Mouse (Mus musculus) liver, adult 2 months (tissue): ENCODE data around the gene Gm45713. TPM values are rescaled to one million over a fixed set of nuclear protein-coding genes. Genes with fewer than 3 reads are reported as not detected.
A peak's percentile ranks its signal among the peaks of the same experiment; 100 is the strongest.

Experiments used
- DNase-seq: peaks from one replicate; pipeline ENCODE4 v3.0.0-alpha.2; 2011; ENCODE audit warnings: low read depth, low spot score; ENCODE audit errors: extremely low read depth
- H3K27ac ChIP-seq: fragments of 200-500 bp; replicated peaks from 2 replicates; pipeline ENCODE4 v1.5.1; 2012; ENCODE audit warnings: low read depth, mild to moderate bottlenecking, control low read depth, inconsistent platforms, low read length; ENCODE audit not compliant: insufficient read depth
- H3K27me3 ChIP-seq: fragments of 200-500 bp; 2 replicates; pipeline ENCODE4 v1.6.1; 2012; ENCODE audit warnings: mild to moderate bottlenecking, moderate library complexity, low read length, inconsistent platforms; ENCODE audit not compliant: control insufficient read depth, insufficient read depth
- H3K36me3 ChIP-seq: fragments of 200-500 bp; 2 replicates; pipeline ENCODE4 v1.6.1; 2012; ENCODE audit warnings: low read length, inconsistent platforms; ENCODE audit not compliant: control insufficient read depth, insufficient read depth
- H3K4me1 ChIP-seq: fragments of 200-500 bp; 2 replicates; pipeline ENCODE4 v1.6.1; 2011; ENCODE audit warnings: low read length; ENCODE audit not compliant: control insufficient read depth, insufficient read depth
- H3K4me3 ChIP-seq: fragments of 200-500 bp; 2 replicates; pipeline ENCODE4 v1.5.1; 2011; ENCODE audit warnings: low read depth, mild to moderate bottlenecking, control low read depth, low read length, moderate library complexity; ENCODE audit not compliant: insufficient read depth
- H3K79me2 ChIP-seq: fragments of 200-500 bp; 2 replicates; pipeline ENCODE4 v1.6.1; 2012; ENCODE audit warnings: inconsistent platforms, mild to moderate bottlenecking, low read length, moderate library complexity; ENCODE audit not compliant: control insufficient read depth, insufficient read depth
- H3K9ac ChIP-seq: fragments of 200-500 bp; 2 replicates; pipeline ENCODE4 v1.6.1; 2012; ENCODE audit warnings: low read depth, mild to moderate bottlenecking, control low read depth, inconsistent platforms, low read length
- CTCF ChIP-seq: fragments of 200-500 bp; IDR thresholded peaks from 2 replicates; pipeline ENCODE4 v1.5.1; 2011; ENCODE audit warnings: low read depth, low read length, control low read depth
- POLR2A ChIP-seq: fragments of 200-500 bp; IDR thresholded peaks from 2 replicates; pipeline ENCODE4 v1.6.1; 2011; ENCODE audit warnings: low read length, control low read depth; ENCODE audit not compliant: insufficient read depth; ENCODE audit errors: extremely low read depth
- WGBS: fragments of 180-500 bp; shearing (Covaris S2); methylation state at CpG from one replicate; pipeline ENCODE4 v1.1.7; 2018; 5-methylcytosine and 5-hydroxymethylcytosine counted together
- polyA plus RNA-seq: library from polyadenylated mRNA; depleted of rRNA; stranded (reverse); fragments of >200 nt; gene quantifications from 2 replicates; pipeline ENCODE4 v1.2.3, GENCODE M21; 2012
- total RNA-seq: library from RNA; depleted of rRNA; stranded (reverse); fragments of >200 nt; gene quantifications from 2 replicates; pipeline ENCODE4 v1.2.3, GENCODE M21; 2014

Gm45713 gene
- total and polyA plus RNA-seq, 2 experiments, result not detected

DNA sequence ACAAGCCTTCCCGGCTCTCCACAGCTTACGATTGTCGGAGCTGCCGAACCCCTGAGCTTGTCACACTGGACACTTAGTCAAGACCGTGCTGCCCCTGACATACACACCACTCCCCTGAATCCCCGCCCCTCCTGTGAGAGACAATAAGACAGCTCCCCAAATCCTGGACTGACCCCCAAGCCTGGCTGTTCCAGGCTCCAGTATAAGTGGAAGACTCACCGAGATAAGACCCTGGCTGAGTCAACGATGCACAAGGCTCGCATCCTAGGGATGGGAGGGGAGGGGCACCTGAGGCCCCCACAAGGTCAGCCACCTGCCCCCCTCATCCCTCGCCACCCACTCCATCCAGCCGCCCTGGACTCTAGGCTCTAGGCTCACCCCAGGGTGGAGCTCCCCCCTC is 4.2 kb downstream of the Gm45713 start:
- Histone ChIP-seq H3K4me3 (no peak overlapping the region), H3K36me3 (peaks cover 5% of the 10 kb centered on the region; the same call in 1 of the 2 replicates), H3K79me2 (peaks cover 11% of the 10 kb centered on the region; the same call in 1 of the 2 replicates), H3K27ac (peak overlapping the region; percentile 52), H3K9ac (0 out of 2 replicates have a peak overlapping the region, but pooled peaks have one; percentile 6), H3K27me3 (no peaks in the 10 kb centered on the region), H3K4me1 (peaks cover 26% of the 10 kb centered on the region)
- TF ChIP-seq POLR2A (no peak), CTCF (no peak)
- WGBS, result 83% methylated on average over 11 of the region's 11 CpGs
- DNase-seq, result no peak

GRCm38 (mm10) chr7:45129776-45130512 is 6.1 kb downstream of the Gm45713 start:
- Histone ChIP-seq H3K4me3 (no peak overlapping the region), H3K9ac (peak overlapping the region; percentile 30), H3K27ac (peak overlapping the region; percentile 90), H3K79me2 (peaks cover 11% of the 10 kb centered on the region; the same call in 1 of the 2 replicates), H3K27me3 (no peaks in the 10 kb centered on the region), H3K4me1 (peaks cover 31% of the 10 kb centered on the region), H3K36me3 (peaks cover 18% of the 10 kb centered on the region; the same call in 1 of the 2 replicates)
- WGBS, result 51% methylated on average over 15 of the region's 15 CpGs
- no peak for DNase-seq
- TF ChIP-seq POLR2A (no peak), CTCF (no peak)

DNA sequence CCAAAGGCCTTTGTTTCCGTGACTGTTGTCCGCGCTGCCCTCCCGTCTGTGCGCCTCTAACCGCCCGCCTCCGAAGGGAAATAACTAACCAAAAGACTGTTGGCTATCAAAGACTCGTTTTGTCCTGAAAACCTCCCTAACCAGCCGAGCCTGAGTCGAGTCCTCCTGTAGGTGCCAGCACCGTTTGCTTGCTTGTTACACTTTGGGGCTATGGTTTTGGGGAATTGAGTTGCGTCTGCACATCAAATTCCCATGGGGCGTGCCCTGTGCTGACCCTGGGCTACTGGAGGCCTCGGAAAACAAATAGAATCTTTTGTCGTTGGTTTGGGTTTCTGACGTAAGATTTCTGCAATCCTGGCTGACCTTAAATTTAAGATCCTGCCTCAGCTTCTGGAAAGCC is 6.7 kb downstream of the Gm45713 start:
- Histone ChIP-seq H3K4me3 (peak overlapping the region; percentile 62), H3K27ac (peak overlapping the region; percentile 90), H3K4me1 (peaks cover 33% of the 10 kb centered on the region), H3K36me3 (peaks cover 18% of the 10 kb centered on the region; the same call in 1 of the 2 replicates), H3K9ac (peak overlapping the region; percentile 72), H3K27me3 (no peaks in the 10 kb centered on the region), H3K79me2 (peaks cover 11% of the 10 kb centered on the region; the same call in 1 of the 2 replicates)
- peak; percentile 85 for DNase-seq
- WGBS, result under 1% methylated on average over 17 of the region's 17 CpGs
- TF ChIP-seq CTCF (no peak), POLR2A (no peak)

DNA sequence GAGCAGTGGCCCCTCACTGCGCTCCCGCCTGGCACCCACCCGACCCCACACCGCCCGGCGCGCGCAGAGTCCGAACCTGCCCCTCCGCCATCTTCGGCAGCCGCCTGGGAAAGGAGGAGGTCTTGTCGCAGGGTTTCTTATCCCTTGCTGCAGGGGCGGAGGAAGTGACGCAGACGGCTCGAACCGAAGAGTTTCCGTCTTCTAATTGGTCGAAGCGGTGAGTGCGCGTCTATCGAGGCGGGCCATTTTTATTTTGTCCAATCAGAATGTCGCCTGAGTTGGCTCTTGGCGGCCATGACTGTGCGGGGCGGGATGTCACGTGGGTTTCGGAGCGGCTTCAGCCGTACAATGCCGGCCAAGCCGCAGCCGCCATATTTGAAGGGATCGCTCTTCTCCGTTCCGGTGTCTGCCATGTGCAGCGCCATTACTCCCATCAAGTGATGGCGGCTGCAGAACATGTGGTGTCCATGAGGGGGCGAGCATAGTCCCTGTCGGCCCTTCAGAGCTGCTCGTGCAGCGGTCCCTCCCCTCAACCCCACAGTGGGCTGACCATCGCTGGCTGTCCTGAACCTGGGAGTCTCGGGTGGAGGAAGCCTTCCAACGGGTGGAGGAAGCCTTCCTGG is 7.3 kb downstream of the Gm45713 start, which contains the start of gene Rpl13a:
Gene Rpl13a, minus strand, starts transcription at position 138 of the 623 bp plus-strand sequence.
- WGBS, result under 1% methylated on average over 48 of the region's 48 CpGs
- H3K4me1 ChIP-seq, result peaks cover 33% of the 10 kb centered on the region
- DNase-seq, result peak; percentile 94
- H3K27me3 ChIP-seq, result no peaks in the 10 kb centered on the region
- H3K4me3 ChIP-seq, result peak within 1 kb of the TSS; percentile 90
- peaks cover 18% of the 10 kb centered on the region; the same call in 1 of the 2 replicates for H3K36me3 ChIP-seq
- peaks cover 11% of the 10 kb centered on the region; the same call in 1 of the 2 replicates for H3K79me2 ChIP-seq
- peak within 1 kb of the TSS; percentile 95 for H3K9ac ChIP-seq
- peak; percentile 94 for TF ChIP-seq POLR2A
- peak; percentile 86 for TF ChIP-seq CTCF
- peak within 1 kb of the TSS; percentile 90 for H3K27ac ChIP-seq

GRCm38 (mm10) chr7:45127700-45128224 is 8.3 kb downstream of the Gm45713 start:
- Histone ChIP-seq H3K36me3 (peaks cover 21% of the 10 kb centered on the region; the same call in 1 of the 2 replicates), H3K27me3 (no peaks in the 10 kb centered on the region), H3K27ac (peak overlapping the region; percentile 83), H3K4me3 (peak overlapping the region; percentile 90), H3K4me1 (peaks cover 38% of the 10 kb centered on the region), H3K79me2 (peaks cover 11% of the 10 kb centered on the region; the same call in 1 of the 2 replicates), H3K9ac (peak overlapping the region; percentile 95)
- 1% methylated on average over 6 of the region's 6 CpGs for WGBS
- no peak for DNase-seq
- TF ChIP-seq CTCF (no peak), POLR2A (no peak)
